Mouse (Mus musculus) kidney, embryonic 16.5 days (tissue): ENCODE results near the gene Foxn4. TPM values are rescaled to one million over a fixed set of nuclear protein-coding genes. Genes with fewer than 3 reads are reported as not detected.

Experiments used
- ATAC-seq: fragments of 200-750 bp; cut with Nextera tagmentation; 2 replicates; pipeline ENCODE4 v1.8.0; 2017; ENCODE audit warnings: moderate TSS enrichment; ENCODE audit not compliant: low FRiP score, low TSS enrichment
- H3K27ac ChIP-seq: fragments of 300-500 bp; sonication (generic); 2 replicates; pipeline ENCODE4 v1.5.1; 2014; ENCODE audit warnings: low read length
- H3K27me3 ChIP-seq: fragments of 300-500 bp; sonication (generic); 2 replicates; pipeline ENCODE4 v1.6.1; 2014; ENCODE audit warnings: low read length, control low read depth, mixed read lengths; ENCODE audit not compliant: insufficient read depth
- H3K36me3 ChIP-seq: fragments of 300-500 bp; sonication (generic); 2 replicates; pipeline ENCODE4 v1.6.1; 2014; ENCODE audit warnings: low read length, control low read depth, mixed read lengths; ENCODE audit not compliant: insufficient read depth
- H3K4me1 ChIP-seq: fragments of 300-500 bp; sonication (generic); 2 replicates; pipeline ENCODE4 v1.6.1; 2014; ENCODE audit warnings: low read length, control low read depth, mixed read lengths; ENCODE audit not compliant: insufficient read depth
- H3K4me2 ChIP-seq: fragments of 300-500 bp; sonication (generic); replicated peaks from 2 replicates; pipeline ENCODE4 v1.6.1; 2014; ENCODE audit warnings: low read depth, low read length
- H3K4me3 ChIP-seq: fragments of 300-500 bp; sonication (generic); 2 replicates; pipeline ENCODE4 v1.5.1; 2014; ENCODE audit warnings: mild to moderate bottlenecking, low read length
- H3K9ac ChIP-seq: fragments of 300-500 bp; sonication (generic); replicated peaks from 2 replicates; pipeline ENCODE4 v1.6.1; 2014; ENCODE audit warnings: low read length
- H3K9me3 ChIP-seq: fragments of 300-500 bp; sonication (generic); 2 replicates; pipeline ENCODE4 v1.6.1; 2016; ENCODE audit warnings: low read length, control low read depth
- WGBS: fragments of 180-500 bp; shearing (Covaris S2); extraction: QIAGEN DNeasy Blood & Tissue Kit; methylation state at CpG from one replicate; pipeline ENCODE4 v1.1.7; 2014; 5-methylcytosine and 5-hydroxymethylcytosine counted together
- polyA plus RNA-seq: library from polyadenylated mRNA; unstranded; fragments of >200 nt; fragmentation: Nextera tagmentation; extraction: Ambion mirVana; gene quantifications from 2 replicates; pipeline ENCODE4 v1.2.1, GENCODE M21; 2015

Foxn4 gene
- polyA plus RNA-seq, 1 experiment from 2014 or later = 0.10 TPM

DNA sequence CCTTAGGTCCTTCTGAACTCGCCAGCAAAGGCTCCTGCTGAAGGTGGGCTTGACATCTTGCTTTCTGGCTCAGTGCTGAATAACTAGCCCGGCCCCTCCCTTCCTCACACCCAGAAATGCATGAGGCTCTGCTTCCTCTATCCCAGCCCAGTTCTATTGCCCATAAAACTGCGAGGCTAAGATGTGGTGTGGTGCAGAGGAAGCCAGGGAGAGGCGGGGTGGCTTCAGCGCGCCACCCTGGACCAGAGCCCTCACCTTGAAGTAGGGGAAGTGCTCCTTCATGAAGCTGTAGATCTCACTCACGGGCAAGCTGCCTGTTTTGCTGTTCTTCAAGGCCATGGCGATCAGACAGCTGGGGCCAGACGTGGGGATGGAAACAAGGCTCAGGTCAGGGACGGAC lies 14.1 kb downstream of the Foxn4 start:
- Histone ChIP-seq H3K4me3 (no peak overlapping the region), H3K27ac (no peak overlapping the region), H3K36me3 (no peaks in the 10 kb centered on the region), H3K4me1 (no peaks in the 10 kb centered on the region), H3K9ac (no peak overlapping the region), H3K4me2 (no peak overlapping the region), H3K9me3 (no peaks in the 10 kb centered on the region), H3K27me3 (no peaks in the 10 kb centered on the region)
- WGBS = 60% methylated on average over 10 of the region's 10 CpGs
- ATAC-seq = no peak

DNA sequence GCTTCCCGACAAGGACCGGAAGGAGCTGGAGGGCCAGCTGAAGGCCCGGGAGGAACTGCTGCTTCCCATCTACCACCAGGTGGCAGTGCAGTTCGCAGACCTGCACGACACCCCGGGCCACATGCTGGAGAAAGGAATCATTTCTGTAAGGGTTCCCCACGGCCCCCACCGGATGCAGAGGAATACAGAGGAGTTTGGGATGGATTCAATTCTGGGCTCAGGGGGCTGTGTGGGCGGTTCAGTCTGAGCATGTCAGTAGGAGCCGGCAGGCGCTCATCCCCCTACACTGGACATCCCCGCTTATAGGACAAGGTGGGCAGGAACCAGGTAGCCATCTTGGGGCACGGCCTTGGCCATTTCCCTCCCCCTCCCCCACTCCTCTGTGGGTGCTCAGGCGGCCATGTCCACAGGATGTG lies 25.4 kb downstream of the Foxn4 start:
- Histone ChIP-seq H3K27me3 (no peaks in the 10 kb centered on the region), H3K4me3 (peak overlapping the region; percentile 1; the same call in 1 of the 2 replicates), H3K9ac (peak overlapping the region; percentile 33; the same call in 1 of the 2 replicates), H3K36me3 (no peaks in the 10 kb centered on the region), H3K4me1 (peaks cover 5% of the 10 kb centered on the region; the same call in 1 of the 2 replicates), H3K4me2 (peak overlapping the region; percentile 37), H3K9me3 (no peaks in the 10 kb centered on the region), H3K27ac (no peak overlapping the region)
- WGBS = 11% methylated on average over 14 of the region's 14 CpGs
- ATAC-seq = peak; percentile 57

DNA sequence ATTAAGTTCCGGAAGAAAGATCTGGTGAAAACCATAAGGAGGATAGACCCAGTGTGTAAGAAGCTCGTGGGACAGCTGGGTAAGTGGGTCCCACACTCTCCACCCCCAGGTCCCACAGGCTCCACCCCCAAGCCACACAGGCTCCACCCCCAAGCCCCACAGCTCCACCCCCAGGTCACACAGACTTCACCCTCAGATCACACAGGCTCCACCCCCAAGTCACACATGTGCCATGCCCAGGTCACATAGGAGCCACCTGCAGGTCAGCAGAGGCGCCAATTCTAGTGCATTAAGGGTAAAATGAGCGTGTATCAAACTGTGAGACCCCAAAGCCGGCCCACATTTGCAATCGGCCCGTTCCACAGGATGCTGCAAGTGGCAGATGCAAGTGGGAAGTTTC lies 27.1 kb downstream of the Foxn4 start:
- H3K27ac ChIP-seq = no peak overlapping the region
- H3K9me3 ChIP-seq = no peaks in the 10 kb centered on the region
- H3K4me2 ChIP-seq = no peak overlapping the region
- 76% methylated on average over 7 of the region's 7 CpGs for WGBS
- no peak overlapping the region for H3K9ac ChIP-seq
- peaks cover 5% of the 10 kb centered on the region; the same call in 1 of the 2 replicates for H3K4me1 ChIP-seq
- H3K36me3 ChIP-seq = no peaks in the 10 kb centered on the region
- no peak for ATAC-seq
- H3K27me3 ChIP-seq = no peaks in the 10 kb centered on the region
- H3K4me3 ChIP-seq = no peak overlapping the region

DNA sequence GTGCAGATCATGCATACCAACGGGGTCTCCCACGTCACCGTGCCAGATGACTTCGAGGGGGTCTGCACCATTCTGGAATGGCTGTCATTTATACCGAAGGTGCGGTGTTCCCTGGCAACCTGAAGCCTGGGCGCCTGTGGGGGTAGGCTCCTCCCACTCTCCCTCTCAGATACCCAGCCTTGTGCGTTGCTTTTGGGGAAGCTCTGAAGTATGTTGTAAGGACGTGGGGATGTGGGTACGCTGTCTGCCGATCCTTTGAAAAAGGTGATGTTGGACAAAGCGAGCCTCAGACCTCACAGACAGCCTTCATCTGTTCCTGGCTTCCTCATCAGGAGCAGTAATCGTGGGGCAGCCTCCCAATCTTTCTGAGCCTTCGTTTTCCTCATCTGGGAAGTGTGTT lies 33.9 kb downstream of the Foxn4 start:
- WGBS = 52% methylated on average over 14 of the region's 14 CpGs
- Histone ChIP-seq H3K27me3 (no peaks in the 10 kb centered on the region), H3K36me3 (no peaks in the 10 kb centered on the region), H3K4me1 (no peaks in the 10 kb centered on the region), H3K9me3 (no peaks in the 10 kb centered on the region), H3K4me3 (no peak overlapping the region), H3K4me2 (no peak overlapping the region), H3K27ac (no peak overlapping the region), H3K9ac (no peak overlapping the region)
- no peak for ATAC-seq

DNA sequence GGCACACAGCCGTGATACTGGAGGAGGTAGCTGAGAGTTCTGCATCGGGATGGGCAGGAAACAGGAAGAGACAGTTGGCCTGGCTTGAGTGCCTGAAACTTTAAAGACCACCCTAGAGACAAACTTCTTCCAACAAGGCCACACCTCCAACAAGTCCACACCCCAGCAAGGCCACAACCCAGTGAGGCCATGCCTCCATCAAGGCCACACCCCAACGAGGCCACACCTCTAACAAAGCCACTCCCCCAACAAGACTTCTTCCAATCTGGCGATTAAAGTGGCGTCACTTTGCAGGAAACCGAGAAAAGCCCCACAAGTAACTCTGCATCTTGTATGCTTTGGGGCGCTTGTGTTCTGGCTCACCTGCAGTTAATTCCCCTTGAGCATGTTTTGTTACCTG lies 34.7 kb downstream of the Foxn4 start:
- no peaks in the 10 kb centered on the region for H3K27me3 ChIP-seq
- H3K36me3 ChIP-seq = no peaks in the 10 kb centered on the region
- no peak overlapping the region for H3K9ac ChIP-seq
- no peaks in the 10 kb centered on the region for H3K9me3 ChIP-seq
- WGBS = 24% methylated on average over 7 of the region's 7 CpGs
- H3K27ac ChIP-seq = no peak overlapping the region
- H3K4me2 ChIP-seq = 0 out of 2 replicates have a peak overlapping the region, but pooled peaks have one; percentile 11
- no peak overlapping the region for H3K4me3 ChIP-seq
- no peak for ATAC-seq
- no peaks in the 10 kb centered on the region for H3K4me1 ChIP-seq

DNA sequence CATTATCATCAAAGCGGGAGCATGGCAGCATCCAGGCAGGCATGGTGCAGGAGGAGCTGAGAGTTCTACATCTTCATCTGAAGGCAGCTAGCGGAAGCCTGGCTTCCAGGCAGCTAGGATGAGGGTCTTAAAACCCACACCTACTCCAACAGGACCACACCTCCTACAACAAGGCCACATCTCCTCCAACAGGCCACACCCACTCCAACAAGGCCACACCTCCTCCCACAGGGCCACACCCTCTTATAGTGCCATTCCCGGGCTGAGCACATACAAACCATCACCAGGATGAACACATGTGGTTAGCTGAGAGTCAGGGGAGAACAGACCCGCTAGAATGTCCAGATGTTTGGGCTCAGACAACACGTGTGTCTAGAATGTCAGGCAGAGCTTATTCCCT lies 44.7 kb downstream of the Foxn4 start:
- Histone ChIP-seq H3K9ac (no peak overlapping the region), H3K9me3 (peaks cover 10% of the 10 kb centered on the region), H3K4me2 (no peak overlapping the region), H3K27me3 (no peaks in the 10 kb centered on the region), H3K4me1 (no peaks in the 10 kb centered on the region), H3K27ac (no peak overlapping the region), H3K4me3 (no peak overlapping the region), H3K36me3 (peaks cover 6% of the 10 kb centered on the region; the same call in 1 of the 2 replicates)
- ATAC-seq = no peak
- 67% methylated on average over 5 of the region's 5 CpGs for WGBS

DNA sequence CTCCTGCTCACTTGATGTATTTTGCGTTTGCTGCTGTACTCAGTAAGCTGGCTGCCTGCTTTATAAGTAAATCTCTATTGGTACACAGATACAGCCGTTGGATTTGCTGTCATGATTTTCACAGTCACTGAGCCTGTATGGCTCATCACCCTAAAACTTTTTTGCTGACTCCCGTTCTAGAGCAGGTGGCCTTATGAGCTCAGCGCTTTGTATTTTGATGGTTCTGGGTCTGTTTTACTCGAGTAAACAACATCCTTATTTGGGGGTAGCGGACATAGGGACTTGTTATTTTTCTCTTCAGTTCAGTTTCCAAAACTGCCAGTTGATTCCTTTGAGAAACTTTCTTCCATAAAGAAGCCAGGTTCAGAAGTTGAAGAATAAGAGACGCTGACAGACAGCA lies 47.6 kb downstream of the Foxn4 start:
- no peak for ATAC-seq
- H3K9ac ChIP-seq = no peak overlapping the region
- peaks cover 10% of the 10 kb centered on the region for H3K9me3 ChIP-seq
- no peak overlapping the region for H3K4me2 ChIP-seq
- H3K27me3 ChIP-seq = no peaks in the 10 kb centered on the region
- 91% methylated on average over 7 of the region's 7 CpGs for WGBS
- no peak overlapping the region for H3K27ac ChIP-seq
- H3K36me3 ChIP-seq = peaks cover 6% of the 10 kb centered on the region; the same call in 1 of the 2 replicates
- H3K4me3 ChIP-seq = no peak overlapping the region
- no peaks in the 10 kb centered on the region for H3K4me1 ChIP-seq

DNA sequence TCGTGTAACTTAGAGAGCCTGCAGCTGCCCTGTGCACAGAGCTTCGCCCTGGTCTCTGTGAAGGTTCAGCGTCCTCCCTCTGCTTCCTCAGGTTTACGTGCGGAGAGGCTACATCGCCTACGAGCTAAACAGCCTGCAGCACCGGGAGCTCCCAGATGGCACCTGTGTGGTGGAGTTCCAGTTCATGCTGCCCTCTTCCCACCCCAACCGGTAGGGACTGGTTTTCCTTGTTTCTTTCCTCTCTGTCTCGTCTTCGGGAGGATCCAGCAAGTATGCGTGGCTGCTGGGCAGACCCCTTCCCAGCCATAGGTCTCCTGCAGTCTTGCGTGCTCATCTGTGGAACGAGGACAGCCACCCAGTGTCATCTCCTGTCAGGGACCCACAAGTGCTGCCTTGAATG lies 54.8 kb downstream of the Foxn4 start:
- no peak overlapping the region for H3K4me3 ChIP-seq
- H3K9me3 ChIP-seq = no peaks in the 10 kb centered on the region
- no peak overlapping the region for H3K4me2 ChIP-seq
- H3K9ac ChIP-seq = no peak overlapping the region
- WGBS = 73% methylated on average over 14 of the region's 14 CpGs
- no peaks in the 10 kb centered on the region for H3K4me1 ChIP-seq
- H3K27ac ChIP-seq = no peak overlapping the region
- H3K36me3 ChIP-seq = no peaks in the 10 kb centered on the region
- no peak for ATAC-seq
- no peaks in the 10 kb centered on the region for H3K27me3 ChIP-seq

DNA sequence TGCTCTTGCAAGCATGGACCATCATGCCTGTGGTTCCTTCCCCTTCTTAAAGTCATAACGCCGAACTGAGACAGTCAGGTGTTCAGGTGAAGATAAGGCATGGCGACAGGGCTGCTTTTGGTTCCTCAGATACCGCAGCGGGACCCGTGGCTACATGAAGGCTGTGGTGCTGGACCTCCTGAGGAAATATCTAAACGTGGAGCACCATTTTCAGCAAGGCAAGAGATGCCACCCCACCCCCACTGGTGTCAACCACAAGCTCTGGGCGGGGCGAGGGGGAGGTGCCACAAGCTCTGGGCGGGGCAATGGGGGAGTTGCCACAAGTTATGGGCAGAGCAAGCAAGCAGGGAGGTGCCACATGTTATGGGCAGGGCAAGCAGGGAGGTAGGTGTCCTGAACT lies 60.4 kb downstream of the Foxn4 start:
- Histone ChIP-seq H3K4me3 (no peak overlapping the region), H3K27me3 (no peaks in the 10 kb centered on the region), H3K9ac (no peak overlapping the region), H3K4me1 (no peaks in the 10 kb centered on the region), H3K36me3 (no peaks in the 10 kb centered on the region), H3K27ac (no peak overlapping the region), H3K9me3 (no peaks in the 10 kb centered on the region), H3K4me2 (no peak overlapping the region)
- WGBS = 73% methylated on average over 10 of the region's 10 CpGs
- ATAC-seq = no peak

DNA sequence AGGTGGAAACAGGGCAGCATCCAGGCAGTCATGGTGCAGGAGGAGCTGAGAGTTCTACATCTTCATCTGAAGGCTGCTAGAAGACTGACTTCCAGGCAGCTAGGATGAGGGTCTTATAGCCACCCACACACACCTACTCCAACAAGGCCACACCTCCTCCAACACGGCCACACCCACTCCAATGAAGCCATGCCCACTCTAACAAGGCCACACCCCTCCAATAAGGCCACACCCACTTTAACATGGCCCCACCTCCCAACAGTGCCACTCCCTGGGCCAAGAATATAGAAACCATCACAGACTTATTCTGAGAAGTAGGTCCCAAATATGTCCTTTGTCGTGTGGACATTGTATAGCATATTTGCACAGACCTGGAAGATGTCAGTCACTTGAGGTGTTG lies 67.4 kb downstream of the Foxn4 start:
- no peaks in the 10 kb centered on the region for H3K9me3 ChIP-seq
- H3K36me3 ChIP-seq = no peaks in the 10 kb centered on the region
- H3K27me3 ChIP-seq = no peaks in the 10 kb centered on the region
- no peak overlapping the region for H3K4me3 ChIP-seq
- H3K4me1 ChIP-seq = no peaks in the 10 kb centered on the region
- H3K9ac ChIP-seq = no peak overlapping the region
- no peak for ATAC-seq
- H3K27ac ChIP-seq = no peak overlapping the region
- WGBS = 89% methylated on average over 2 of the region's 2 CpGs
- H3K4me2 ChIP-seq = no peak overlapping the region
